Mouse (Mus musculus) layer of hippocampus, adult 11-12 months (tissue): ENCODE results near the gene Yif1a.
A peak's percentile ranks its signal among the peaks of the same experiment; 100 is the strongest.

Experiments used
- DNase-seq: peaks from one replicate; pipeline ENCODE4 v3.0.0; 2022; ENCODE audit warnings: low spot score

Gene Yif1a

DNA sequence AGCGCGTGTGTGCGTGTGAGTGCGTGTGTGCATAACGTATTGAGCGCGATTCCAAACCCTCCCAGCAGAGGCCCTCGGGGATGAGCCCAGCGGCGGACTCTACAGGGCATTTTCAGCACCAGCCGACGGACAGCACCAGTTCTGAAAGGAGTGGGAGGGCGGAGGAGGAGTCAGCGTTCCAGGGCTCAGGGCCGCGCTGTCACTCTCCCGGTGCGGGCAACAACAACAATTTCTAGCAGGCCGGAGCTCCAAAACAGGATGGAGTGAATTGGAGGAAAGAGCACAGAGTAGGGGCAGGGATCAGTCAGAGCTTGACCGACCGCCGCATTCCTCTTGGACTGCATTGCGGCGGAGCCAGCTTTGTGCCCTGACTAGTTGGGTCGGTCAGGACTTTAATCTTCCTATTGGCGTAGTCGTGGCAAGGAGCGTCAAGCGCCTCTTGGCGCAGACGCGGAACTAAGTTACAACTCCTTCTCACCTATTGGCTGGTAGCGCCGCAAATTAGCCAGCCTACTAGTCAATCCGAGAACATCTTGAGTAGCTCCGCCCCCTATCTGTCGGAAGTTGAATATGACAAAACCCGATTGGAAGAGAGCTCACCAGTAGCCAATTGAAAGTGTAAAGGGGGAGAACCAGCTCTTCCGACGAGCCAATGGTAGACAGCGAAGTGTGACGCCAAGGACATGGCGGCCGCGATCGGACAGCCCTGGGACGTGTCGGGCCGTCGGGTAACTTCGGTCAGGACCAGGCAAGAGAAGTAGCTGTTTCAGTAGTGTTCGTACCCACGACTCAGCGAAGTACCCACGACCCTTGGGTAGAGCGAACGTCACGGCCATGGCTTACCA, at the start of gene Yif1a:
Yif1a (plus strand) TSS at position 655 of the 845 bp plus-strand sequence.
- peak; percentile 98 for DNase-seq

DNA sequence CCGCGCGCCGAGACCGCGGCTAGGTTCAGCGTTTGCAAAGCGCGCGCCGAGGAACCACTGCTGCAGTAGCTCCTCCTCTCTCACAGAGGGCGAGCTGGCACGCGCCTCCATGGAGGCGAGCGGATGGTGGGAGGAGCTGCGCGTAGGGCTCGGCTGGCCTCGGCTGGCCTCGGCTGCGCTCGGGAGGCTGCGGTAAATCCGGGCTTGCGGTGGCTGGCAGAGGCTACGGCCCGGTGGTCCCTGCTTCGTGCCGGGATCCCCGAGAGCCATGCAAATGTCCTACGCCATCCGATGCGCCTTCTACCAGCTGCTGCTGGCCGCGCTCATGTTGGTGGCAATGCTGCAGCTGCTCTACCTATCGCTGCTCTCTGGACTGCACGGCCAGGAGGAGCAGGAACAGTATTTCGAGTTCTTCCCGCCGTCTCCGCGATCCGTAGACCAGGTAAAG, 49.6 kb upstream of the Yif1a start, which contains the start of the genes B4gat1 and AC124502.3:
B4gat1 (plus strand) TSS at position 118 of the 448 bp plus-strand sequence.
AC124502.3 (plus strand) TSS at position 183 of the 448 bp plus-strand sequence.
- DNase-seq = peak; percentile 89

DNA sequence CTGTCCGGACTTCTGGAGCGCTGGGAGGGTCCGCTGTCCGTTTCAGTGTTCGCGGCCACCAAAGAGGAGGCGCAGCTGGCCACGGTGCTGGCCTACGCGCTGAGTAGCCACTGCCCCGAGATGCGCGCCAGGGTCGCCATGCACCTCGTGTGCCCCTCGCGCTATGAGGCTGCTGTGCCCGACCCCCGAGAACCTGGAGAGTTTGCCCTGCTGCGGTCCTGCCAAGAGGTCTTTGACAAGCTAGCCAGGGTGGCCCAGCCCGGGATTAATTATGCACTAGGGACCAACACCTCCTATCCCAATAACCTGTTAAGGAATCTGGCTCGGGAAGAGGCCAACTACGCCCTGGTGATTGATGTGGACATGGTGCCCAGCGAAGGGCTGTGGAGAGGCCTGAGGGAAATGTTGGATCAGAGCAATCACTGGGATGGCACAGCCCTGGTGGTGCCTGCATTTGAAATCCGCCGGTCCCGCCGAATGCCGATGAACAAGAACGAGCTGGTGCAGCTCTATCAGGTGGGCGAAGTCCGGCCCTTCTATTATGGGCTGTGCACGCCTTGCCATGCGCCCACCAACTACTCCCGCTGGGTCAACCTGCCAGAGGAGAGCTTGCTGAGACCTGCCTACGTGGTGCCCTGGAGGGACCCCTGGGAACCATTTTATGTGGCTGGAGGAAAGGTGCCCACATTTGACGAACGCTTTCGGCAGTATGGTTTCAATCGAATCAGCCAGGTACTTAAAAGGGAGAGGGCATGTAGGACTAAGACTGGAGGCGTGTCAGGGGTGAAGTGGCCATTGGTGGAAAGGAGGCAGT, 48.8 kb upstream of the Yif1a start:
- DNase-seq = no peak

DNA sequence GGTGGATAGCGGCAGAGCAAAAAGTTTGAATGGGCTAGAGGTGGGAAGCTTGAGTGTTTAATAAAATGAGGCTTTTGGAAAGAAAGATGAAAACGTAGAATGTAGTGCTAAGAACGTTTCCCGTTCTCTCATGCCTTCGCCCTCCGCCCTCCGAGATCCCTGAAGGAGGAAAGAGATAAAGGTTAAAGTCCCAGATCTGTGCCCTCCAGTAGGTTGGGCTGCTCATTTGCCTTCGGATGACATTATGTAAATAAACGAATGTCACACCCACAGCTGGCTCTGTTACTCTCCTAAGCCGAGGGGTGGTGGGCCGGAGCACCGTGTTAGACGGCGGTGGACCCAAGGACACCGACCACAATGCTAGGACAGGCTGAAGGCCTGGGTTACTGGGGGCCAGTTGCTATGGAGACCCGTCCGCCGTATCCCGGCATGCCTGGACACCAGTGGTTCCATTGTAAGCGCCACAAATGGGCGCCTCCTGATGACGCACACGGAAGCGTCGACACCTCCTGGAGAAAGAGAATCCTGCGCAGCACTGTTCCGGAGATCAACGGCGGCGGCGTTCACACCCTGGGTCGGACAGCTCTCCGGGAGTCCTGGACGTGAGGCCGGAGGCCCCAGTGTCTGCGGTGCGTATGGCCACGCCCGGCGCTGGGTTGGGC, 47.3 kb upstream of the Yif1a start, which contains the start of gene Brms1:
Brms1 (plus strand) TSS at position 493 of the 662 bp plus-strand sequence.
- DNase-seq = peak; percentile 94

DNA sequence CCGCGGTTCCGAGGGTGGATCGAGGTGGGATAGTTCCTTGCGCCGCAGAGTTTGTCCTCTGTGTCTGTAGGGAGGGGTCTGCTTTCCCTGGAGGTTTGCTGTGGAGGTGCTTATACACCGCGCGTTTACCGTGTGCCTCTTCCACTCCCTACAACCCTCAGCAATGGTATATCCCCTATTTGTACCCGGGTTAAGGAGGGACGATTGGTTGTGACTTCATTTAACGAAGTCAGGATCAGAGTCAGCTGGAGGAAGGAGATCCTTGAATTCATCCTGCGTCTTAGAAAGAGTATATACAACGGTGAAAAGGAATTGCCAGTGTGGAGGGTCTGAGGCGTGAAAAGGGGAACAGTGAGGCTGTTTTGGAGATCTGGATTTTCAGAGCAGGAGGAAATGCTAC, 46.8 kb upstream of the Yif1a start:
- DNase-seq = no peak

DNA sequence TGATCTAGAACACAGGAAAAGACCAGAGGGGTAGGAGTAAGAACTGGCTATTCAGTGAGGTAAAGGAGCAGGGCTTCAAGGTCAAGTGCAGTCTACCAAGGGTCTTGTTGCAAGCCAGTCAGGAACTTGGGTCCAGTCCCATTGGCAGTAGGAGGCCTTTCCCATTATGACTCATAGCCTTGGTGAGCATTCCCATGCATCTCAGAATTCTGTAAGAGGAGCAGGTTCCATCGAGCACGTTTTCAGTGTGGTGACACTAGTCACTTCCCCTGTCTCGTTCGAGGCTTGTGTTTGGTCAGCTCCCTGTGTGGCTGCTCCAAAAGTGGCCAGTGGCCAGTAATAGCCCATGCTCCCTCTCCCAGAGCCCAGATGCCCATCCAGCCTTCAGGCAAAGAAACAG, 42.8 kb upstream of the Yif1a start:
- no peak for DNase-seq

DNA sequence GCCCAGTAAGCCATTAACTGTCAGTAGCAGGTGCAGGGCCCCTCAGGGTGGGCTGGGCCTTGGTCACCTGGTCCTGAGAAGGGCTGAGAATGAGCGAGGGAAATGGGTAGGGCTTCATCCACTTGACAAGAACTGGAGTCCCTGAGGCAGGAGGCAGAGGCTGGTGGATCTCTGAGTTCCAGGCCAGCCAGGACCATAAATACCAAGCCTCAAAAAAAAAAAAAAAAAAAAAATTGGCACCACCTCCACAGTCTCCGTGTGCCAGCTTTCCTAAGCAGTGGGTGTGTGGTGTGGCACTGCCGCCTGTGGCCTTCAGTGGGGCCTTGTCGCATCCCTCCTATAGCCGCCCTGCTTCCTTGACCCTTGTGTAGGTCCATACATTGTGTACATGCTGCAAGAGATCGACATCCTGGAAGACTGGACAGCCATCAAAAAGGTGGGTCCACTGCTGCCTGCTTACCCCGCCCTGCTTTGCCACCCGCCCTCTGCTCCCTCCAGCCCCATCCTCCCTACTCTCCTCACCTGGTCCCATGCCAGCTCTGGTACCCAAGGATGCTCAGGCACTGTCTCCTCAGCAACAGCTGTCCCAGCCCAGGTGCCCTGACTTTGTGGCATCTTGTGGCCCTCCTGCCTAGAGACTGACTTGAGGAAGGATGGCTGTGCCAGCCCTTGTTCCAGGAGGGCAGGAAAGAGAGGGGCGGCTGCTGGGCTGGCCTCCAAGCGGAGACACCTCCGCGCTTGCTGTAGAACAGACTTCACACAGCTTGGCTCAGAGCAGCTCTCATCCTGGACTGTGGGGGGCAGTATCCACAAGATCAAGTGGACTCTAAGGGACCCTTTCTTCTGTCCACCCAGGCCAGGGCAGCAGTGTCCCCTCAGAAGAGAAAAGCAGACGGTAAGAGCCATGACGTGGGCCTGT, 39.9 kb upstream of the Yif1a start:
- DNase-seq = peak; percentile 67

DNA sequence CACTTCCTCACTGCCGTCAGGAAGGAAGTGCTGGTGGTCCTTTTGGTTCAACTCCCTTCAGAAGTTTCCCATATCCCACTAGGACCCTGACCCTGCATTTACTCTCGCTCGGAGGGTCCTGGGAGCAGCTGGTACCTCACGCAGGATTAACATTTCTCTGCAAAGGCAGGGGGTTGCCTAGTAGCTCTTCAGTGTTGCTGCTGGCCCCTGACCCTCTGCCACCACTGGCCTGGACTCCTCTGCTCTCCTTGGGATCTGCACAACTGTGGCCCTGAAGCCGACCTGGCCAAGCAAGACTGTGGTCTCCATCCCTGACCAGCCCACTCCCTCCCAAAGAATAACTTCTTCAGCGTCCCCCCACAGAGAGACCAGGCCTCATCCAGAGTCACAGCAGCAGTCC, 39.0 kb upstream of the Yif1a start:
- no peak for DNase-seq

DNA sequence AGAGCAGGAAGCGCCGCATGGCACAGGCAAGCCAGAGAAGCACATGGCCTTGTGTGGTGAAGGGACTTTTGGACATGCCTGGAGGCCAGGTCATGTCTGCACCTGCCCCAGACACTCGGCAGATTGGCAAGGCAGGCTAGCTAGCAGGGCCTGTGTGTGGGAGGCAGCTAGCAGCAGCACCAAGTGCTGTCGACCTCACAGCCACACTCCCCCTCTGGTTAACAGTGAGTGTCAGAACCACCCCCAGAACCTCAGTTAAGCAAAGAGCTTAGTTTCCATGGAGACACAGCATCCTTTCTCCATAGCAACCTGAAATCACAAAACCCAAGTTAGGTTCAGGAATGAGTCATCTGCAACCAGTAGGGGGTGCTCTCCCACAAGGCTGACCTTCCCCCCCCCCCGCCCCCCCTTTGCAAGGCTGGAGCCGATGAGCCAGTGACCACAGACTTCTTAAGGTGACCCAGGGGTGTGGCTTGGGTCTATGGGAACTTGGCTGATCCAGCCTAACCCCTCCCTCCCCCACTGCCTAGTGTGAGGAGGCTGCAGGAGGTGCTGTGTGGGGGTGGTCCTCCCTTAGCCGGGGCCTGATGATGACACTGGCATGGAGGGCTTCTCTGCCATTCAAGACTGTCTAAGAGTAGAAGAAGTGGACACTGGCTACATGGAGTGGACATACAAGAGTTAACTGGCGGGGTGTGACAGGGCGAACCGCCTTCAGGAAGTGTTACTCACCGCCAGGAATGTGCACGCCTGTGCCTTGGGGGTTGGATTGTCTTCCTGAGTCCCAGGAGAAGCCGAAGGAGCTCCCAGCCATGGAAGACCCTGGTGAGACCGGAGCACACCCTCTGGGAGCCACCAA, 38.1 kb upstream of the Yif1a start, which contains the start of gene Rin1:
Rin1 (plus strand) TSS at position 435 of the 859 bp plus-strand sequence.
- DNase-seq = peak; percentile 78

DNA sequence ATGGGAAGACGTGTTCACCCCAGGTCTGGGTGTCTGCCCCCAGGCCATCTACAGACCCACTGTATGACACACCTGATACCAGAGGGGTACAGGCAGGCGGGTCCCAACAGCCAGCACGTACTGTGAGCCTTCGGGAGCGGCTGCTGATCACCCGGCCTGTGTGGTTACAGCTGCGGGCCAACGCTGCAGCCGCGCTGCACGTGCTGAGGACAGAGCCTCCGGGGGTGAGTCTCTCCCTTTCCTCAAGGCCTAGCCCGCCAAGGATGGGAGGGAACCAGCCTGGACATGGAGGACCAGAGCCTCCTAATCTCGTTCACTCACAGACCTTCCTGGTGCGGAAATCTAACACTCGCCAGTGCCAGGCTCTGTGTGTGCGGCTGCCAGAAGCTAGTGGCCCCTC, 37.3 kb upstream of the Yif1a start:
- no peak for DNase-seq

DNA sequence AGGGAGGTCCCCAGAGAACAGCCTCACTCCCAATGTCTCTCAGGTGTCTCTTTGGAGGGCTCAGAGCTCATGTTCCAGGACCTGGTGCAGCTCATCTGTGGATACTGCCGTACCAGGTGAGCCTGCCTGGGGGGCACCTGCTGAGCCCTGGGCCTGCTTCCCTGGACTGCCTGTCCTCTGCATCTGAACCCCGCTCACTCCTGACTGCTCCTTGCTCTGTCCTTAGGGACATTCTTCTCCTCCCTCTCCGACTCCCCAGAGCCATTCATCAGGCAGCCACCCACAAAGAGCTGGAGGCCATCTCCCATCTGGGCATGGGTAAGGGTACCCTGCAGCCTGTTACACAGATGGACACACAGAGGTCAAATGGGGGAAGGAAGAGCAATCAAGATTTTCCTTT, 36.8 kb upstream of the Yif1a start:
- DNase-seq = no peak

DNA sequence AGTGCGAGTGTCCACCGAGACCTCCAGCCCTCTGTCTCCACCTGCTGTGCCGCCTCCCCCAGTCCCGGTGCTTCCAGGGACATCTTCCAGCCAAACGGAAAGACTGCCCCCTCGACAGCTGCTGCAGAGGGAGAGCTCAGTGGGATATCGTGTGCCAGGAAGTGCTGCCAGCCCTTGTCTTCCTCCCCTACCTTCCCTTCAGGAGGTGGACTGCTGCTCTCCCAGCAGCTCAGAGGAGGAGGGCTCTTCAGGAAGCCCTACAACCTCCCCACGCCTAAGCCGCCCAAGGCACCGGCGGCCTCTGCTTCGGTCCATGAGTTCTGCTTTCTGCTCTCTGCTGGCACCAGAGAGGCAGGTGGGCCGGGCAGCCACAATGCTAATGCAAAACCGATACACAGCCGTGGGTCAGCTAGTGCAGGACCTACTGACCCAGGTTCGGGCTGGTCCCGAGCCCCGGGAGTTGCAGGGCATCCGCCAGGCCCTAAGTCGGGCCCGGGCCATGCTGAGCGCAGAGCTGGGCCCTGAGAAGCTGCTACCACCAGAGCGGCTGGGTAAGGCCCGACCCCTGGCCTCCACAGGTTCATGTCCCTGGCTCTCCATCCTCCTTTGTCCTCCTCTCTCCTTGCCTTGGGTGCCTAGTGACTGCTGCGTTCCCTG, 36.0 kb upstream of the Yif1a start:
- no peak for DNase-seq

DNA sequence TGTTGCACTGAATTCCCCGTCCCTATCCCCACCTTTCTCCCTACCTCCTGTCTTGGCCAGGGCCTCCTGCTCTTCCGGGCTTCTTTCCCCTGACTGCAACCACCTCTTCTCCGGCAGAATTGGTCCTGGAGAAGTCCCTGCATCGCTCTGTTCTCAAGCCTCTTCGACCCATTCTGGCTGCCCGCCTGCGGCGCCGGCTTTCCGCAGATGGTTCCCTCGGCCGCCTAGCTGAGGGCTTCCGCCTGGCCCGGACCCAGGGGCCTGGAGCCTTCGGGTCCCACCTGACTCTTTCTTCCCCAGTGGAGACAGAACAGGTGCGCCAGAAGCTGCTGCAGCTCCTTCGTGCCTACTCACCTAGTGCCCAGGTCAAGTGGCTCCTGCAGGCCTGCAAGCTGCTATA, 35.5 kb upstream of the Yif1a start:
- no peak for DNase-seq

DNA sequence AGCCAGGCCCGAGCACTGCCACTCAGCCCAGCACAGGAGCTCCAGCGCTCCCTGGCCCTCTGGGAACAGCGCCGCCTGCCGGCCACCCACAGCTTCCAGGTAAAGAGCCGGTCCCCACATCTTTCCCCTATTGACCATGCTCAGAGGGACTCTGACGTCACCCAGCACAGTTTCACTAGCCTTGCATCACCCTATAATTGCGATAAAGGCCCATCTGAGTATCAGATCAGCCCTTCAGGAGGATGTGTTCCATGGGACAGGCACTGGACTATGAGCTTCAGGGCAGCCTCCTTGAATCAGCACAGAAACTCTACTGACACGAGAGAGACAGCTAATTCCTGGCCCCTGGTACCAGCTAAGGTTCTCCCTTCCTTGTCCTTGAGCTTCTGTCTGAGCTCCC, 34.4 kb upstream of the Yif1a start:
- DNase-seq = peak; percentile 63

DNA sequence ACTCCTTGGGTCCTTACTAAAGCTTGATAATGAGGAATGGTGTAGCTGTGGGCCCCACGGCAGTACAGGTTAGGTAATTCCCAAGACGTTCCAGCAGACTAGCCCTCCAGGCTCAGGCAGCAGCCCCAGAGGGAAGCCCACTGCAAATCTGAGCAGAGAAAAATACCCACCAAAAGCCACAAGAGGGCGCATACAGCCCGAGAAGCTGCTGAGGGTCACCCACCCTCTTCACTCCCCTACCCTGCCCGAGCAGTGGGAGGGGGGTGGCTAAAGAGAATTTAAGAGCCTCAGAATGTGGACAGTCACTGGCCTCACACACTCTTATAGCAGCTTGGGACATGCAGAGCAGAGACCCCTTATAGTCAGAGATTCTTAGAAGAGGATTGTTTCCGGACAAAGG, 32.1 kb upstream of the Yif1a start:
- no peak for DNase-seq

DNA sequence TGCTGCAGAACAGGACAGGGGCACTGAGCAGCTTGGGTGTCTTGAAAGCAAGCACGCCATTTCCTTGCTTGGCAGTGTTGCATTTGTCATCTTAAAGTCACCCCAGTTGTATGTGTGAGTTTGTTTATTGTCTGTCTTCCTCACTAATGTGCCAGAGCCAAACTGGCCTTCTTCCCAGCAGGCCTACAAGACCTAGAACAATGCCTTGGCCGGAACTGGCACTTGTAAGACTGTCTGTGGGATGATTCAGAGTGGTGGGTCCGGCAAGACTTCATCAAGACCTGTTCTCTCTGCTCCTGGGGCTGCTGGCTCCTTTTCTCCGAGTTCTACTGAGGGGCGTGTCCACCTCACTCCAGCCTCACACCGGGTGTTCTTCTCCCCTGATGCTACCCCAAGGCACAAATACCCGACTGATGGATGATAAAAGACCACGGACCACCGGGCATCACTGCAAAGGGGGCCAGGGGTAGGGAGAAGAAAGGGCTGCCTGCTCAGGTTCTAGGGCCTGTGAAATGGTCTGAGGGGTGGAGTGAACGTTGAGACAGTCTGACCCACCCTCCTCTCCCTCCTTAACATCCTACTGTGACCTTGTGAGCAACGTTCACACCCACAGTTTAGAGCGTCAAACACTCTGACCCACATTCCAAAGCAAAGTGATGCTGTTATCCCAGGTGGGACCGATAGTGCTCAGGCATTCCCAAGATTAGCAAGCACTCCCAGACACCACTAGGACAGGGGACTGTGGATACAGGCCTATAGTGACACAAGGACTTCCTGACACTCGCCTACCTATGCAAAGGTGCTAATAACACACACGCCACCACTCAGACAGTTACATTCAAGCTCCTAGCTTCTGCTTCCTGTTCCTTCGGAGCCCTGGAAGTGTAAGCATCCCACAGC, 30.2 kb upstream of the Yif1a start:
- no peak for DNase-seq

DNA sequence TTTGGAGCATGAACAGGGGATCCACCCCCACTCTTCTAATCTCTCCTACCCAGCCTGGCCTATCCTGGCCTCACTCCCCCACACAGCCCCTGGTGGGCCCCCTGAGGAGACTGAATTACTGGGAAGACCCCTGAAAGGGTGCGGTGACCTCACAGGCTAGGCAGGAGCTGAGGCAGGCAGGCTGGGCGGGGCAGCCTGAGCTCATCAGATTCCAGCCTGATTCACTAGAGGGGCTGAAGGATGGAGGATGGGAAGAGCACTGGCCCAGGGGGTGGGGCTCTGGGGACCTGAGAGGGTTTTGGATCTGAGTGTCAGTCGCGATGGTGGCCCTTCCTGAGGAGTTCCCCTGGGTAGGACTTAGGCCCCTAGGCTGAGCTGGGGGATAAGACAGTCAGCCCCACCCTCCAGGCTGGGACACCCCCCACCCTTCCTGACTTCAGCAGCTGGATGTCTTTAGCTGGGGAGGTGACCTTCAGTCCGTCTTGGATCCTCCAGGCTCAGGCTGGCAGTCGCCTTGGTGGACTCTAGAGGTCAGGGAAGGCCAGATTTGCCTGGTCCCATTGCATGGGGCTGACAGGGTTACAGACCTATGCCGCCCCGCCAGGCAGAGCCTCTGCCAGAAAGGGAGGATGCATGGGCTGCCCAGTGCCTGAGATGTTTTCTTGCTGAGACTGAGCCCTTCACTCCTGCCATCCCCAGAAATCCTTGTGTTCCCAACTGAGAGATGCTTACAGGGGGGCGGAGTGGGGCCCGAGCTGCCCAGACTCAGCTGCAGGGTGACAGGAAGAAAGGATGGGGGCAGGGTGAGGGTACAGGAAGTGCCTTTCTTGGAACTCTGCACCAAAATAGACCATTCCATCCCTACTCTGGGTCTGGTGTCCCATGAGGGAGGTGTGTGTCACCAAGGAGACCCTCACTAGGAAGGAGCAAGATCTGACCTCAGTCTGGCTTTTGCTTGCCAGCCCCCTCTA, 29.3 kb upstream of the Yif1a start:
- DNase-seq = no peak
